Mouse (Mus musculus) G1E (cell line): ENCODE measurements around the gene Fundc1.

Experiments
- CTCF ChIP-seq: IDR thresholded peaks from 2 replicates; pipeline ENCODE4 v1.5.1; 2012; ENCODE audit warnings: low read depth, low read length, inconsistent platforms, mixed read lengths
- GATA1 ChIP-seq: IDR thresholded peaks from 2 replicates; pipeline ENCODE4 v1.6.1; 2012; ENCODE audit warnings: borderline replicate concordance, low read length, inconsistent platforms, mixed read lengths
- POLR2AphosphoS5 ChIP-seq: IDR thresholded peaks from 2 replicates; pipeline ENCODE4 v1.6.1; 2012; ENCODE audit warnings: low read depth, low read length, inconsistent platforms; ENCODE audit not compliant: insufficient replicate concordance
- TAL1 ChIP-seq: conservative IDR thresholded peaks from 2 replicates; pipeline ENCODE4 v1.6.1; 2012; ENCODE audit warnings: low read depth, low read length, inconsistent platforms, mixed read lengths

DNA sequence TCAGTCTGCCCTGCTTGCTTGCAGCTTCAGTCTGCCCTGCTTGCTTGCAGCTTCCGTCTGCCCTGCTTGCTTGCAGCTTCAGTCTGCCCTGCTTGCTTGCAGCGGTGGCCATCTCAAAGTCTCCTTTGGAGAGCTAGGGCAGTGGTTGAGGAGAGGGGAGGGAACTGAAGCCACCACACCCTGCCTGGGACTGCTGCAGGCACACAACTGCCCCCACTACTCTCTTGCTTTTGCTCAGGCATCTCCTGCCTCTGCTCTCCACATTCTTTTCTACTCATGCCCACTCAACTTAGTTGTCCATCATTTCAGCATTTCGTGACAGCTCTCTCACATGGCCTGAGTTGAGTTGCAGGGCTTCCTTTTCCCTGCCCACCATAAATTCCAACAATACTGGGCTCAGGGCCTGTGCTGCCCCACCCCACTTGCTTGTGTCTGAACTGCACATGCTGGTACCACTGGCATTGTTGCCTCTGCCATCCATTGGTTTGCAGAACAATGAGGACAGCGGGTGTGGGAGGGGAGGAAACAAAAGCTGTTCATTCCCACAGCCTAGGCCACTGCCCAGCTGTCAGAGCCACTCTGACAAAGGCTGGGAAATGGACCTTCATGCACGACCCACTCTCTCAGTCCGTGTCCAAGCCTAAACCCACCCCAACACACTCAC lies 24.9 kb downstream of the Fundc1 start:
- TF ChIP-seq CTCF (no peak), GATA1 (no peak), POLR2AphosphoS5 (no peak), TAL1 (no peak)
